Mouse (Mus musculus) liver, embryonic 16.5 days (tissue): ENCODE results near the gene Spice1. TPM values are rescaled to one million over a fixed set of nuclear protein-coding genes. Genes with fewer than 3 reads are reported as not detected.

ENCODE experiments used
- ATAC-seq: fragments of 200-750 bp; cut with Nextera tagmentation; 2 replicates; pipeline ENCODE4 v1.8.0; 2017; ENCODE audit warnings: low read depth, mild to moderate bottlenecking, moderate number of reproducible peaks, moderate library complexity
- H3K27ac ChIP-seq: fragments of 300-500 bp; sonication (generic); 2 replicates; pipeline ENCODE4 v1.5.1; 2014; ENCODE audit warnings: mild to moderate bottlenecking, low read length
- H3K27me3 ChIP-seq: fragments of 300-500 bp; sonication (generic); 2 replicates; pipeline ENCODE4 v1.6.1; 2014; ENCODE audit warnings: low read depth, low read length, mixed read lengths; ENCODE audit not compliant: control insufficient read depth, insufficient read depth
- H3K36me3 ChIP-seq: fragments of 300-500 bp; sonication (generic); 2 replicates; pipeline ENCODE4 v1.6.1; 2014; ENCODE audit warnings: mild to moderate bottlenecking; ENCODE audit not compliant: control insufficient read depth, insufficient read depth
- H3K4me1 ChIP-seq: fragments of 300-500 bp; sonication (generic); 2 replicates; pipeline ENCODE4 v1.6.1; 2014; ENCODE audit warnings: low read depth, low read length, mixed read lengths; ENCODE audit not compliant: control insufficient read depth
- H3K4me2 ChIP-seq: fragments of 300-500 bp; sonication (generic); 2 replicates; pipeline ENCODE4 v1.6.1; 2014; ENCODE audit warnings: low read depth, low read length, mixed read lengths
- H3K4me3 ChIP-seq: fragments of 300-500 bp; sonication (generic); 2 replicates; pipeline ENCODE4 v1.5.1; 2014; ENCODE audit warnings: low read depth, mild to moderate bottlenecking, low read length
- H3K9ac ChIP-seq: fragments of 300-500 bp; sonication (generic); 2 replicates; pipeline ENCODE4 v1.6.1; 2014; ENCODE audit warnings: low read depth, low read length
- H3K9me3 ChIP-seq: fragments of 300-500 bp; sonication (generic); replicated peaks from 2 replicates; pipeline ENCODE4 v1.6.1; 2016; ENCODE audit warnings: low read length; ENCODE audit not compliant: control insufficient read depth
- WGBS: fragments of 180-500 bp; shearing (Covaris S2); extraction: QIAGEN DNeasy Blood & Tissue Kit; methylation state at CpG from one replicate; pipeline ENCODE4 v1.1.7; 2014; ENCODE audit not compliant: insufficient replicate concordance; 5-methylcytosine and 5-hydroxymethylcytosine counted together
- polyA plus RNA-seq: library from polyadenylated mRNA; unstranded; fragments of >200 nt; fragmentation: Nextera tagmentation; extraction: Ambion mirVana; gene quantifications from 2 replicates; pipeline ENCODE4 v1.2.1, GENCODE M21; 2015

The Spice1 gene
- polyA plus RNA-seq, 1 experiment from 2014 or later, result 7.5 TPM

- Histone ChIP-seq H3K4me3 (no peak overlapping the region), H3K4me2 (peak overlapping the region; percentile 24; the same call in 1 of the 2 replicates), H3K9ac (no peak overlapping the region), H3K27me3 (no peaks in the 10 kb centered on the region), H3K9me3 (no peaks in the 10 kb centered on the region), H3K4me1 (no peaks in the 10 kb centered on the region; the same call in none of the 2 replicates), H3K36me3 (peaks cover 9% of the 10 kb centered on the region; the same call in 1 of the 2 replicates), H3K27ac (no peak overlapping the region)
- WGBS, result 35% methylated on average over 9 of the region's 9 CpGs
- no peak for ATAC-seq
Measured at GRCm38 (mm10) chr16:44391877-44392548, 45.1 kb downstream of the Spice1 start.

DNA sequence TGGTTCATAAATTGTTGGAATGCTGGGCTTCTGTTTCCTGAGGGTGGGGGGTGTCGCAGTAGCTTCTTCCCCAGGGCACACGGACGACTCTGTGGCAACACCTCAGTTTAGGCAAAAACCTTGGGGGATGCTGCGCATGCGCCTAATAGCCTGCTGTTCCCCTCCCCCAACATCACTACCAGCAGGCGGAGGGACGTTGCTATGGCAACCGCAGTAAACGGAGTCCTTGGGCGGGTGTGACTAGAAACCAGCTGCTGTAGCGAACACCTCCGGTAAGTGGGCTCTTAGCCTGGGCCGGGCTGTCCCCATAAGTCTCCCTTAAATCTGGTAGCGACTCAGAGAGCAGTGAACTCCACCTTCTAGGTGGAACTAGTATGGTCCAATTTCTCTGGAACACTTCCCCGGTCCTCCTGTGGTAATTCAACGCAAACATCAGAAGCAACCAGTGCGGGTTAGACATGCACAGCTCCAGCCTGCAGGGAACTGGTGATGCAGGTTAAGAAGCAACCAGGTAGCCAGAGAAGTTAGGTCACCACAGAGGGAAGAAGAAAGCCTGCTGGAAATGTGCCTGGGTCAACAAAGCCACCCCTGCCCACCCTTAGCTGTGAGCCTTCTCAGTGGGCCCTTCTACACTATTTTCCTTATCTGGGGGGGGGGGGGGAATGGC, 47.8 kb downstream of the Spice1 start, which contains the start of gene Cfap44:
Gene Cfap44 (plus strand): TSS at position 220 of the 667 bp plus-strand sequence.
- ATAC-seq, result peak; percentile 30; the same call in 1 of the 2 replicates
- Histone ChIP-seq H3K27ac (peak within 1 kb of the TSS; percentile 10; the same call in 1 of the 2 replicates), H3K36me3 (no peaks in the 10 kb centered on the region), H3K4me3 (peak within 1 kb of the TSS; percentile 43), H3K4me1 (no peaks in the 10 kb centered on the region; the same call in none of the 2 replicates), H3K27me3 (no peaks in the 10 kb centered on the region), H3K9ac (no peak within 1 kb of the TSS; the same call in 1 of the 2 replicates), H3K9me3 (no peaks in the 10 kb centered on the region), H3K4me2 (peak within 1 kb of the TSS; percentile 10)
- WGBS, result 4% methylated on average over 17 of the region's 17 CpGs

DNA sequence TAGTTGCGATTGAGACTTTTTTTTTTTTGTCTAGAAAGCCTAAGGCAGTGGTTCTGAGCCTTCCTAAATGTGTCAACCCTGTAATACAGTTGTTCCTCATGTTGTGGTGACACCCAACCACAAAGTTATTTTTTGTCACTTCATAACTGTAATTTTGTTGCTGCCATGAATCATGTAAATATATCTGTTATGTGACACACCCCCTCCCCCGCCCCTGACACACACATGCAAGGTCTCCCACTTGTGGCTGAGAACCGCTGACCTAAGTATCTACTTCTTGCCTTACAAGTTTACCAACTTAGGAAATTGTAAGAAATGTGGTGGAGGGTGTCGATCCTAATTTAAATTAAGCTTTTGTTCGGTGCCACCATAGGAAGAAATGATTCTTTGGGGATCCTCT, 58.0 kb downstream of the Spice1 start:
- Histone ChIP-seq H3K9me3 (no peaks in the 10 kb centered on the region), H3K27ac (no peak overlapping the region), H3K4me3 (no peak overlapping the region), H3K4me1 (no peaks in the 10 kb centered on the region), H3K36me3 (no peaks in the 10 kb centered on the region), H3K9ac (no peak overlapping the region), H3K4me2 (no peak overlapping the region), H3K27me3 (no peaks in the 10 kb centered on the region)
- WGBS, result 69% methylated on average over 5 of the region's 5 CpGs
- no peak for ATAC-seq

DNA sequence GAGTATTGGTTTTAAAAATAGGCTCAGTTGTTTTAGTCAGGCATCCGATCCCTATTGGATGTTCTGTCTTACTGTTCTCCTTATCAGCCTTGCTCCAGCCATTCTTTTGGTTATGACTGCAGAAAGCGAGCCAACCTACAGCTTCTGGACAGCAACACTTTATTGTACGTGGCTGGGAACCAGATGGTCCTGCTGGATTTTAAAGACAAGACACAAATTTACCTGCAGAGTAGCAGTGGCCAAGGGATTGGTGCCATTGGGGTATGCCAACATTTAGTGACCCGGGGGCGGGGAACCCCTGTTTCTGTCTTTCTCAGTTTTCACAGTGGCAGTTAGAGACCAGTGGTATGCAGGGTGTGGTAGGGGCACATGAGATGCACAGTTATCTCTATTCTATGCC, 60.3 kb downstream of the Spice1 start:
- ATAC-seq, result no peak
- no peaks in the 10 kb centered on the region for H3K36me3 ChIP-seq
- WGBS, result 56% methylated on average over 5 of the region's 5 CpGs

GRCm38 (mm10) chr16:44408290-44408689, 61.4 kb downstream of the Spice1 start:
- Histone ChIP-seq H3K4me2 (no peak overlapping the region), H3K4me3 (no peak overlapping the region), H3K9ac (no peak overlapping the region), H3K4me1 (no peaks in the 10 kb centered on the region), H3K27me3 (no peaks in the 10 kb centered on the region), H3K36me3 (no peaks in the 10 kb centered on the region), H3K9me3 (no peaks in the 10 kb centered on the region), H3K27ac (no peak overlapping the region)
- 54% methylated on average over 2 of the region's 2 CpGs for WGBS
- ATAC-seq, result no peak

More for the DNA sequence above, 60.3 kb downstream of the Spice1 start:
- no peaks in the 10 kb centered on the region for H3K9me3 ChIP-seq
- no peak overlapping the region for H3K4me2 ChIP-seq
- H3K27me3 ChIP-seq, result no peaks in the 10 kb centered on the region
- no peaks in the 10 kb centered on the region for H3K4me1 ChIP-seq
- H3K4me3 ChIP-seq, result no peak overlapping the region
- H3K9ac ChIP-seq, result no peak overlapping the region
- no peak overlapping the region for H3K27ac ChIP-seq

- 30% methylated on average over 6 of the region's 6 CpGs for WGBS
- 0 out of 2 replicates have a peak, but pooled peaks have one; percentile 21 for ATAC-seq
- Histone ChIP-seq H3K27me3 (no peaks in the 10 kb centered on the region), H3K4me2 (no peak overlapping the region), H3K36me3 (no peaks in the 10 kb centered on the region), H3K4me1 (no peaks in the 10 kb centered on the region), H3K4me3 (no peak overlapping the region), H3K9me3 (no peaks in the 10 kb centered on the region), H3K27ac (no peak overlapping the region), H3K9ac (no peak overlapping the region)
Measured at GRCm38 (mm10) chr16:44410176-44410575, 63.3 kb downstream of the Spice1 start.

DNA sequence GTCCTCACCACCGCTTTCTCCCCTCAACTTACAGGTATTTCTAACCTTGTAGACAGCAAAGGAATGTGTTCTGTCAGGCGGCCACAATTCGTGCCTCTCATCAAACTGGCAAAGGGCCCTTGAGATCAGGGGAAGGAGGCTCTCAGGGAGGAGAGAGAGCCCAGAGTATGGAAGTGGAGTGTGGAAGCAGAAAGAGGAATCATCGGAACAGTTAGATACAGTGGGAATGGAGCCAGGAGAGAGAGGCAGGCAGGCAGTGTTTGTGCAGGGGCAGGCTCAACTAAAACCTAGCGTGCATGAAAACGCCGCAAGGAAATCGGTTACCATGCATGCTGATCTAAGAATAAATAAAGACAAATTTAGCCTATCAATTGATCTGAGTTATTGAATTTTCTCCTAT, 70.7 kb downstream of the Spice1 start:
- WGBS, result 63% methylated on average over 8 of the region's 8 CpGs
- H3K4me3 ChIP-seq, result no peak overlapping the region
- no peaks in the 10 kb centered on the region for H3K36me3 ChIP-seq
- no peaks in the 10 kb centered on the region for H3K27me3 ChIP-seq
- no peaks in the 10 kb centered on the region for H3K9me3 ChIP-seq
- H3K27ac ChIP-seq, result no peak overlapping the region
- H3K4me2 ChIP-seq, result no peak overlapping the region
- no peak overlapping the region for H3K9ac ChIP-seq
- ATAC-seq, result no peak
- no peaks in the 10 kb centered on the region for H3K4me1 ChIP-seq

DNA sequence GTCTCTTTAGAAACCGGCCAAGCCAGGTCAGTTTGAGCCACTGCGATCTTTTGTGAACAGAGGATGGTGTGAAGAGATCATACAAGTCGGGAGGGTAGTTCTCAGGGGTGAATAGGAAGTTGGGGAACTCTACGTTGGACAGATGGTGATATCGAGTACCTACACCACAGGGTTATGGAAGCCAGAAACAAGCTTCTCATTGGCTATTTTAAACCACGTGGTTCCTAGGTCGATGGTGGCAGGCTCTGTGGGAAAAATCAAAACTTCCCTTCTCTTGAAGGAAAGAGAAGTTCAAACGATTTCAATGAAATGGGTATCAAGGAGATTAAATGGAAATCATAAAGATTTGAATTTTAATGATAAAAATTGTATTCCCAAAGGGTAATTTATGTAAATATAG, 74.8 kb downstream of the Spice1 start:
- no peak for ATAC-seq
- Histone ChIP-seq H3K9me3 (no peaks in the 10 kb centered on the region), H3K36me3 (no peaks in the 10 kb centered on the region), H3K27ac (no peak overlapping the region), H3K4me2 (no peak overlapping the region), H3K4me3 (no peak overlapping the region), H3K27me3 (no peaks in the 10 kb centered on the region), H3K9ac (no peak overlapping the region), H3K4me1 (no peaks in the 10 kb centered on the region)
- WGBS, result 55% methylated on average over 8 of the region's 8 CpGs

- Histone ChIP-seq H3K36me3 (no peaks in the 10 kb centered on the region), H3K4me3 (no peak overlapping the region), H3K9me3 (no peaks in the 10 kb centered on the region), H3K27me3 (no peaks in the 10 kb centered on the region), H3K4me2 (no peak overlapping the region), H3K9ac (no peak overlapping the region), H3K27ac (no peak overlapping the region), H3K4me1 (no peaks in the 10 kb centered on the region)
- ATAC-seq, result no peak
- WGBS, result 42% methylated on average over 3 of the region's 3 CpGs
Measured at GRCm38 (mm10) chr16:44423499-44423898, 76.6 kb downstream of the Spice1 start.
